Mouse (Mus musculus) fibroblast of lung, adult 2 months (primary cell): ENCODE measurements around the gene Hipk3.

Experiments used
- DNase-seq: peaks from one replicate; pipeline ENCODE4 v3.0.0-alpha.2; 2011; ENCODE audit warnings: low read depth

The Hipk3 gene

GRCm38 (mm10) chr2:104412496-104412895 is 81.8 kb downstream of the Hipk3 start:
- DNase-seq: no peak

GRCm38 (mm10) chr2:104411806-104412205 is 82.4 kb downstream of the Hipk3 start:
- no peak for DNase-seq

GRCm38 (mm10) chr2:104410963-104411545 is 83.2 kb downstream of the Hipk3 start, which contains the start of gene D430041D05Rik:
Gene D430041D05Rik (minus strand): TSS chr2:104411013.
- DNase-seq: no peak

- no peak for DNase-seq
Measured at GRCm38 (mm10) chr2:104409851-104410821, 84.1 kb downstream of the Hipk3 start.

GRCm38 (mm10) chr2:104408351-104408750 is 85.9 kb downstream of the Hipk3 start:
- DNase-seq: no peak

- DNase-seq: no peak
Measured at GRCm38 (mm10) chr2:104407913-104408312, 86.3 kb downstream of the Hipk3 start.

GRCm38 (mm10) chr2:104404036-104404435 is 90.2 kb downstream of the Hipk3 start:
- DNase-seq: no peak

- no peak for DNase-seq
Measured at GRCm38 (mm10) chr2:104398651-104399290, 95.5 kb downstream of the Hipk3 start.

GRCm38 (mm10) chr2:104395961-104396360 is 98.3 kb downstream of the Hipk3 start:
- DNase-seq: no peak

- DNase-seq: no peak
Measured at GRCm38 (mm10) chr2:104394769-104395168, 99.5 kb downstream of the Hipk3 start.

- DNase-seq: no peak
Measured at GRCm38 (mm10) chr2:104392700-104393312, 101.4 kb downstream of the Hipk3 start.

- no peak for DNase-seq
Measured at GRCm38 (mm10) chr2:104389231-104389630, 105.0 kb downstream of the Hipk3 start.

- no peak for DNase-seq
Measured at GRCm38 (mm10) chr2:104385941-104386340, 108.3 kb downstream of the Hipk3 start.

- no peak for DNase-seq
Measured at GRCm38 (mm10) chr2:104383589-104383988, 110.7 kb downstream of the Hipk3 start.

GRCm38 (mm10) chr2:104382813-104383212 is 111.4 kb downstream of the Hipk3 start:
- DNase-seq: no peak

GRCm38 (mm10) chr2:104379304-104379703 is 114.9 kb downstream of the Hipk3 start:
- no peak for DNase-seq

- DNase-seq: no peak
Measured at GRCm38 (mm10) chr2:104378791-104379190, 115.5 kb downstream of the Hipk3 start.

GRCm38 (mm10) chr2:104377990-104378389 is 116.3 kb downstream of the Hipk3 start:
- DNase-seq: no peak
